Mouse (Mus musculus): ENCODE measurements around the gene Gm13420.

DNA sequence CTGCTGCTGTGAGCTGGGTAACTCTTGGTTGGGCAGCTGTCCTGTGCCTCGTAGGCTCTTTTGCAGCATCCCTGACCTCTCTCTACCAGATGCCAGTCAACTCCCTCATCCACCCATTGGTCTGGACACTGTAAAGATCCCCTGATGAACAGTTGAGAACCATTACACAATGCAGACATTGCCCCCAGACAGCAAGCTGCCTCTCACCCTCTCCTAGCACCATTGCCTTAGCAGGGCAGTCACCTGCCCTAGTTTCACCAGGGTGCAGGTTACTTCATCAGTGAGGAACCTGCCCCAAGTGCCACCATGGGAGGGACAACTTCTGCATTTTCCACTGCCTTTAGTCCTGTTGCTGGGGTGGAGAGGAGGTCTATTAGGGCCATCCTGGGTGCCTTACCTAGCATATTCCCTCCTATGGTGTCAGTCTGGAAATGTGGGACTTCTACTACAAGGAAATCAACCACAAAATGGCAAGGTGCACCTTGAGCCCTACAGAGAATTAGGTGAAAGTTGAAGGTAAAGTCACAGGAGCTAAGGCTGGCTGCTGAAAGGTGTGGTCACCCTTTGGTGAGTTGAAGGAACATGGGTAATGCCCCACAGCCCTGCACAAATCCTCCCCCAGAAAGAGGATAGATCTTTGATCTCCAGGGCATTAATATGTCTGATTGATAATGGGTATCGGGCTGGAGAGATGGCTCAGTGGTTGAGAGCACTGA lies 41.4 kb upstream of the Gm13420 start:
- TF ChIP-seq CTCF (IDR thresholded peaks at IDR 0.05; ENCODE audit: low read depth), result no peak
- TF ChIP-seq EP300 (optimal IDR thresholded peaks at IDR 0.05), result no peak
